Mouse (Mus musculus): ENCODE data around the gene Pomgnt2. TPM values are rescaled to one million over a fixed set of nuclear protein-coding genes. Genes with fewer than 3 reads are reported as not detected.

Pomgnt2 gene
- polyA plus RNA-seq, 1 experiment from 2014 or later: 12.1 TPM

GRCm38 (mm10) chr9:122029765-122030164, 32.9 kb upstream of the Pomgnt2 start:
- WGBS: 86% methylated on average over 7 of the region's 7 CpGs
- no peaks in the 10 kb centered on the region for H3K9me3 ChIP-seq (ENCODE audit: control insufficient read depth, low read length)
- no peak overlapping the region for H3K27ac ChIP-seq (replicated peaks in 1 of 2; ENCODE audit: control insufficient read depth in 1 of 2, insufficient read depth in 1 of 2, low read depth in 2 of 2, low read length in 2 of 2)
- H3K4me3 ChIP-seq (ENCODE audit: control insufficient read depth in 1 of 2, insufficient read depth in 1 of 2, low read depth in 1 of 2, low read length in 2 of 2): no peak overlapping the region
- H3K9ac ChIP-seq (ENCODE audit: low read length): no peak overlapping the region
- H3K36me3 ChIP-seq (ENCODE audit: control insufficient read depth, insufficient read depth, low read length): no peaks in the 10 kb centered on the region
- ATAC-seq (ENCODE audit: insufficient number of reproducible peaks, insufficient read depth, low FRiP score, low read depth): no peak
- no peaks in the 10 kb centered on the region for H3K27me3 ChIP-seq (ENCODE audit: control insufficient read depth, insufficient read depth, low read length)
- no peak overlapping the region for H3K4me2 ChIP-seq (ENCODE audit: low read length)
- peaks cover 27 to 33% of the 10 kb centered on the region in 2 experiments for H3K4me1 ChIP-seq (ENCODE audit: control insufficient read depth in 2 of 2, insufficient read depth in 2 of 2, low read length in 2 of 2)

GRCm38 (mm10) chr9:122027914-122028745, 31.2 kb upstream of the Pomgnt2 start:
- peak; percentile 73 for ATAC-seq (ENCODE audit: insufficient number of reproducible peaks, insufficient read depth, low FRiP score, low read depth)

GRCm38 (mm10) chr9:122027081-122027913, 30.4 kb upstream of the Pomgnt2 start:
- ATAC-seq (ENCODE audit: insufficient number of reproducible peaks, insufficient read depth, low FRiP score, low read depth): peak; percentile 5; the same call in 1 of the 2 replicates
- no peaks in the 10 kb centered on the region for H3K27me3 ChIP-seq (ENCODE audit: control insufficient read depth, insufficient read depth, low read length)
- peak overlapping the region; percentile 72 to 86 for H3K27ac ChIP-seq (replicated peaks in 1 of 2; ENCODE audit: control insufficient read depth in 1 of 2, insufficient read depth in 1 of 2, low read depth in 2 of 2, low read length in 2 of 2)
- H3K4me2 ChIP-seq (ENCODE audit: low read length): no peak overlapping the region
- H3K9ac ChIP-seq (ENCODE audit: low read length): no peak overlapping the region
- no peaks in the 10 kb centered on the region for H3K9me3 ChIP-seq (ENCODE audit: control insufficient read depth, low read length)
- peaks cover 38 to 48% of the 10 kb centered on the region in 2 experiments for H3K4me1 ChIP-seq (ENCODE audit: control insufficient read depth in 2 of 2, insufficient read depth in 2 of 2, low read length in 2 of 2)
- no peaks in the 10 kb centered on the region for H3K36me3 ChIP-seq (ENCODE audit: control insufficient read depth, insufficient read depth, low read length)
- H3K4me3 ChIP-seq (ENCODE audit: control insufficient read depth in 1 of 2, insufficient read depth in 1 of 2, low read depth in 1 of 2, low read length in 2 of 2): no peak overlapping the region
- WGBS: 49% methylated on average over 6 of the region's 6 CpGs

More at GRCm38 (mm10) chr9:122027914-122028745, 31.2 kb upstream of the Pomgnt2 start:
- H3K27me3 ChIP-seq (ENCODE audit: control insufficient read depth, insufficient read depth, low read length): no peaks in the 10 kb centered on the region
- H3K9me3 ChIP-seq (ENCODE audit: control insufficient read depth, low read length): no peaks in the 10 kb centered on the region
- no peak overlapping the region for H3K4me3 ChIP-seq (ENCODE audit: control insufficient read depth in 1 of 2, insufficient read depth in 1 of 2, low read depth in 1 of 2, low read length in 2 of 2)
- H3K36me3 ChIP-seq (ENCODE audit: control insufficient read depth, insufficient read depth, low read length): no peaks in the 10 kb centered on the region
- no peak overlapping the region for H3K9ac ChIP-seq (ENCODE audit: low read length)
- H3K27ac ChIP-seq (replicated peaks in 1 of 2; ENCODE audit: control insufficient read depth in 1 of 2, insufficient read depth in 1 of 2, low read depth in 2 of 2, low read length in 2 of 2): peak overlapping the region; percentile 72 to 86
- 26% methylated on average over 11 of the region's 11 CpGs for WGBS
- H3K4me2 ChIP-seq (ENCODE audit: low read length): 0 out of 2 replicates have a peak overlapping the region, but pooled peaks have one; percentile 17
- peaks cover 32 to 40% of the 10 kb centered on the region in 2 experiments for H3K4me1 ChIP-seq (ENCODE audit: control insufficient read depth in 2 of 2, insufficient read depth in 2 of 2, low read length in 2 of 2)

GRCm38 (mm10) chr9:122025855-122026590, 29.1 kb upstream of the Pomgnt2 start:
- Histone ChIP-seq H3K4me3 (ENCODE audit: control insufficient read depth in 1 of 2, insufficient read depth in 1 of 2, low read depth in 1 of 2, low read length in 2 of 2) (no peak overlapping the region), H3K27me3 (ENCODE audit: control insufficient read depth, insufficient read depth, low read length) (no peaks in the 10 kb centered on the region), H3K4me1 (ENCODE audit: control insufficient read depth in 2 of 2, insufficient read depth in 2 of 2, low read length in 2 of 2) (peaks cover 40 to 49% of the 10 kb centered on the region in 2 experiments), H3K9ac (ENCODE audit: low read length) (no peak overlapping the region), H3K4me2 (ENCODE audit: low read length) (no peak overlapping the region), H3K27ac (replicated peaks in 1 of 2; ENCODE audit: control insufficient read depth in 1 of 2, insufficient read depth in 1 of 2, low read depth in 2 of 2, low read length in 2 of 2) (peak overlapping the region in 1 of 2 experiments; percentile 86; a peak in 1 of 4 replicates), H3K9me3 (ENCODE audit: control insufficient read depth, low read length) (no peaks in the 10 kb centered on the region), H3K36me3 (ENCODE audit: control insufficient read depth, insufficient read depth, low read length) (no peaks in the 10 kb centered on the region)
- 70% methylated on average over 7 of the region's 7 CpGs for WGBS
- no peak for ATAC-seq (ENCODE audit: insufficient number of reproducible peaks, insufficient read depth, low FRiP score, low read depth)

- Histone ChIP-seq H3K27me3 (ENCODE audit: control insufficient read depth, insufficient read depth, low read length) (no peaks in the 10 kb centered on the region), H3K27ac (replicated peaks in 1 of 2; ENCODE audit: control insufficient read depth in 1 of 2, insufficient read depth in 1 of 2, low read depth in 2 of 2, low read length in 2 of 2) (peak overlapping the region in 1 of 2 experiments; percentile 19; a peak in 1 of 4 replicates), H3K36me3 (ENCODE audit: control insufficient read depth, insufficient read depth, low read length) (no peaks in the 10 kb centered on the region), H3K4me2 (ENCODE audit: low read length) (no peak overlapping the region), H3K4me3 (ENCODE audit: control insufficient read depth in 1 of 2, insufficient read depth in 1 of 2, low read depth in 1 of 2, low read length in 2 of 2) (no peak overlapping the region), H3K9me3 (ENCODE audit: control insufficient read depth, low read length) (no peaks in the 10 kb centered on the region), H3K9ac (ENCODE audit: low read length) (no peak overlapping the region), H3K4me1 (ENCODE audit: control insufficient read depth in 2 of 2, insufficient read depth in 2 of 2, low read length in 2 of 2) (peaks cover 40 to 49% of the 10 kb centered on the region in 2 experiments)
- ATAC-seq (ENCODE audit: insufficient number of reproducible peaks, insufficient read depth, low FRiP score, low read depth): no peak
- 96% methylated on average over 6 of the region's 6 CpGs for WGBS
Observed at GRCm38 (mm10) chr9:122024419-122024818, 27.5 kb upstream of the Pomgnt2 start.

- H3K36me3 ChIP-seq (ENCODE audit: control insufficient read depth, insufficient read depth, low read length): no peaks in the 10 kb centered on the region
- no peak overlapping the region for H3K9ac ChIP-seq (ENCODE audit: low read length)
- H3K4me1 ChIP-seq (ENCODE audit: control insufficient read depth in 2 of 2, insufficient read depth in 2 of 2, low read length in 2 of 2): peaks cover 38 to 51% of the 10 kb centered on the region in 2 experiments
- H3K9me3 ChIP-seq (ENCODE audit: control insufficient read depth, low read length): no peaks in the 10 kb centered on the region
- H3K27ac ChIP-seq (replicated peaks in 1 of 2; ENCODE audit: control insufficient read depth in 1 of 2, insufficient read depth in 1 of 2, low read depth in 2 of 2, low read length in 2 of 2): peak overlapping the region; percentile 4 to 73; a peak in 3 of 4 replicates
- H3K27me3 ChIP-seq (ENCODE audit: control insufficient read depth, insufficient read depth, low read length): no peaks in the 10 kb centered on the region
- H3K4me2 ChIP-seq (ENCODE audit: low read length): no peak overlapping the region
- no peak overlapping the region for H3K4me3 ChIP-seq (ENCODE audit: control insufficient read depth in 1 of 2, insufficient read depth in 1 of 2, low read depth in 1 of 2, low read length in 2 of 2)
- ATAC-seq (ENCODE audit: insufficient number of reproducible peaks, insufficient read depth, low FRiP score, low read depth): no peak
- 40% methylated on average over 5 of the region's 5 CpGs for WGBS
Observed at GRCm38 (mm10) chr9:122023873-122024272, 27.0 kb upstream of the Pomgnt2 start.

GRCm38 (mm10) chr9:122022776-122023175, 25.9 kb upstream of the Pomgnt2 start:
- peak; percentile 61 for ATAC-seq (ENCODE audit: insufficient number of reproducible peaks, insufficient read depth, low FRiP score, low read depth)
- 46% methylated on average over 9 of the region's 9 CpGs for WGBS
- Histone ChIP-seq H3K27me3 (ENCODE audit: control insufficient read depth, insufficient read depth, low read length) (no peaks in the 10 kb centered on the region), H3K9me3 (ENCODE audit: control insufficient read depth, low read length) (no peaks in the 10 kb centered on the region), H3K4me1 (ENCODE audit: control insufficient read depth in 2 of 2, insufficient read depth in 2 of 2, low read length in 2 of 2) (peaks cover 27 to 40% of the 10 kb centered on the region in 2 experiments), H3K4me3 (ENCODE audit: control insufficient read depth in 1 of 2, insufficient read depth in 1 of 2, low read depth in 1 of 2, low read length in 2 of 2) (no peak overlapping the region), H3K4me2 (ENCODE audit: low read length) (no peak overlapping the region), H3K27ac (replicated peaks in 1 of 2; ENCODE audit: control insufficient read depth in 1 of 2, insufficient read depth in 1 of 2, low read depth in 2 of 2, low read length in 2 of 2) (peak overlapping the region; percentile 51 to 73; a peak in 3 of 4 replicates), H3K36me3 (ENCODE audit: control insufficient read depth, insufficient read depth, low read length) (no peaks in the 10 kb centered on the region), H3K9ac (ENCODE audit: low read length) (no peak overlapping the region)

Data from heart, embryonic 14.5 days (tissue).